ENCODE assay signal across 12 mouse cellular contexts in genomic region chr5:125381954-125382672, GRCm38 (mm10). TPM values are rescaled to one million over a fixed set of nuclear protein-coding genes. Genes with fewer than 3 reads are reported as not detected.
DNase-seq lines count a peak whose midpoint lies in the region; ATAC-seq and TF ChIP-seq lines count a peak whose summit lies in the region.
"Had no signal": no experiment of that assay in that cellular context is flagged by ENCODE, and none has a peak within 500 bp of the region (broad histone marks: within the 10 kb centered on the region; RNA-seq: fewer than 3 reads in every experiment).

No protein-coding gene starts in this region.

- no peak for TF ChIP-seq EP300 in liver, postnatal 0 days (IDR thresholded peaks at IDR 0.05; ENCODE audit: low read depth)

- H3K9ac ChIP-seq in liver, adult 2 months (ENCODE audit: low read depth, low read length), result no peak overlapping the region
- H3K9ac ChIP-seq in liver, postnatal 0 days (replicated peaks), result no peak overlapping the region
- H3K9ac ChIP-seq: embryonic facial prominence, embryonic 13.5 days had no signal

- 0 out of 2 replicates have a peak, but pooled peaks cover 4% of the 10 kb centered on the region for H3K79me2 ChIP-seq in liver, adult 2 months (ENCODE audit: control insufficient read depth, insufficient read depth, low read length)

- H3K4me2 ChIP-seq in liver, postnatal 0 days (ENCODE audit: low read depth, low read length), result no peak overlapping the region
- H3K4me2 ChIP-seq: embryonic facial prominence, embryonic 13.5 days had no signal

- H3K27me3 ChIP-seq in liver, adult 2 months (ENCODE audit: control insufficient read depth, insufficient read depth, low read length), result no peaks in the 10 kb centered on the region
- H3K27me3 ChIP-seq in liver, postnatal 0 days (ENCODE audit: insufficient read depth, low read length), result no peaks in the 10 kb centered on the region
- H3K27me3 ChIP-seq in splenic B cell, adult 2 months (ENCODE audit: control insufficient read depth, insufficient read depth, low read length, poor library complexity, severe bottlenecking), result no peaks in the 10 kb centered on the region
- H3K27me3 ChIP-seq: embryonic facial prominence, embryonic 13.5 days had no signal

- no peaks in the 10 kb centered on the region for H3K9me3 ChIP-seq in liver, postnatal 0 days (ENCODE audit: low read length)
- H3K9me3 ChIP-seq: embryonic facial prominence, embryonic 13.5 days; heart, embryonic 10.5 days had no signal

- H3K27ac ChIP-seq in liver, adult 2 months (replicated peaks; ENCODE audit: insufficient read depth, low read depth, low read length), result peak overlapping the region; percentile 37
- H3K27ac ChIP-seq in liver, postnatal 0 days (ENCODE audit: low read depth), result no peak overlapping the region
- H3K27ac ChIP-seq: embryonic facial prominence, embryonic 13.5 days; heart, embryonic 10.5 days; left cerebral cortex, adult 2 months had no signal

- DNase-seq in cerebellum, adult 9-10 months, result peak; percentile 29
- no peak for DNase-seq in cerebellum, postnatal 25 days
- DNase-seq in liver, adult 2 months (ENCODE audit: extremely low read depth, low read depth, low spot score), result peak; percentile 77
- no peak for DNase-seq in liver, postnatal 0 days
- DNase-seq in splenic B cell, adult 2 months (ENCODE audit: low read depth, low spot score), result peak; percentile 24
- DNase-seq in right cerebral cortex, postnatal 25 days, result no peak

- H3K36me3 ChIP-seq in liver, adult 2 months (ENCODE audit: control insufficient read depth, insufficient read depth, low read length), result peaks cover 12% of the 10 kb centered on the region
- H3K36me3 ChIP-seq in liver, postnatal 0 days (replicated peaks; ENCODE audit: insufficient read depth, low read length), result peaks cover 21% of the 10 kb centered on the region
- H3K36me3 ChIP-seq in splenic B cell, adult 2 months (ENCODE audit: control insufficient read depth, insufficient read depth, low read length, poor library complexity, severe bottlenecking), result peaks cover 8% of the 10 kb centered on the region; the same call in 1 of the 2 replicates

- H3K4me1 ChIP-seq in liver, adult 2 months (ENCODE audit: control insufficient read depth, insufficient read depth, low read length), result peaks cover 8% of the 10 kb centered on the region
- peaks cover 6% of the 10 kb centered on the region for H3K4me1 ChIP-seq in liver, postnatal 0 days (ENCODE audit: insufficient read depth)
- H3K4me1 ChIP-seq: heart, embryonic 10.5 days had no signal

- WGBS in liver, adult 2 months, result 7% methylated on average over 5 of the region's 5 CpGs
- 61% methylated on average over 5 of the region's 5 CpGs for WGBS in liver, postnatal 0 days (ENCODE audit: insufficient replicate concordance)

- ATAC-seq in liver, postnatal 0 days, result no peak
- 0 out of 2 replicates have a peak, but pooled peaks have one; percentile 11 for ATAC-seq in erythroid progenitor cell, adult 5-6 weeks (replicated peaks; ENCODE audit: low FRiP score, poor library complexity, severe bottlenecking)
- ATAC-seq in megakaryocyte, adult 5-6 weeks (ENCODE audit: poor library complexity, severe bottlenecking), result no peak; the same call in 1 of the 2 replicates

- no peak overlapping the region for H3K4me3 ChIP-seq in liver, adult 2 months (ENCODE audit: insufficient read depth, low read depth, low read length)
- H3K4me3 ChIP-seq in liver, postnatal 0 days (ENCODE audit: low read depth, low read length), result no peak overlapping the region
- H3K4me3 ChIP-seq: embryonic facial prominence, embryonic 13.5 days; heart, embryonic 10.5 days; left cerebral cortex, adult 2 months had no signal

- no peak for TF ChIP-seq CTCF in liver, adult 2 months (IDR thresholded peaks at IDR 0.05; ENCODE audit: low read depth, low read length)
- no peak for TF ChIP-seq CTCF in liver, postnatal 0 days (IDR thresholded peaks at IDR 0.05; ENCODE audit: low read depth)

- TF ChIP-seq POLR2A in liver, adult 2 months (IDR thresholded peaks at IDR 0.05; ENCODE audit: extremely low read depth, insufficient read depth, low read length), result no peak

RNA-seq across cellular contexts. Expression of gene Gm10382, which starts 7.0 kb away (rescaled TPM):
- 0.13 TPM in 1 of 2 replicates, not detected in the other for total RNA-seq in liver, adult 2 months (2014; rRNA removed)
- 0.16 and 0.24 TPM in 2 replicates for polyA plus RNA-seq in liver, adult 2 months (2012; rRNA removed)
- 0.17 and 0.18 TPM in 2 replicates for polyA plus RNA-seq in liver, postnatal 0 days (2015; fragmentation: Nextera tagmentation; extraction: Ambion mirVana)
- not detected in 2 replicates for total RNA-seq in erythroid progenitor cell, adult 5-6 weeks (2015; ENCODE audit: low replicate concordance)
- total RNA-seq in erythroid progenitor cell, adult 5-6 weeks (2017; ENCODE audit: low replicate concordance), result not detected in 2 replicates
- not detected in 2 replicates for total RNA-seq in megakaryocyte, adult 5-6 weeks (2015)
- total RNA-seq in megakaryocyte, adult 5-6 weeks (2017), result 0.11 TPM in 1 of 2 replicates, not detected in the other
- total RNA-seq: gastrocnemius, postnatal 14 days had no signal

RNA-seq across cellular contexts. Expression of gene Ubc, which starts 7.9 kb away (rescaled TPM):
- 634 and 1,049 TPM in 2 replicates for total RNA-seq in liver, adult 2 months (2014; rRNA removed)
- 990 and 1,297 TPM in 2 replicates for polyA plus RNA-seq in liver, adult 2 months (2012; rRNA removed)
- polyA plus RNA-seq in liver, postnatal 0 days (2015; fragmentation: Nextera tagmentation; extraction: Ambion mirVana), result 369 and 531 TPM in 2 replicates
- total RNA-seq in erythroid progenitor cell, adult 5-6 weeks (2015; ENCODE audit: low replicate concordance), result 158 and 186 TPM in 2 replicates
- total RNA-seq in erythroid progenitor cell, adult 5-6 weeks (2017; ENCODE audit: low replicate concordance), result 215 and 222 TPM in 2 replicates
- total RNA-seq in megakaryocyte, adult 5-6 weeks (2015), result 260 and 265 TPM in 2 replicates
- total RNA-seq in megakaryocyte, adult 5-6 weeks (2017), result 355 and 414 TPM in 2 replicates

RNA-seq across cellular contexts. Expression of gene Scarb1, which starts 41.2 kb away (rescaled TPM):
- 72.4 and 108 TPM in 2 replicates for total RNA-seq in liver, adult 2 months (2014; rRNA removed)
- 189 and 223 TPM in 2 replicates for polyA plus RNA-seq in liver, adult 2 months (2012; rRNA removed)
- 105 and 109 TPM in 2 replicates for polyA plus RNA-seq in liver, postnatal 0 days (2015; fragmentation: Nextera tagmentation; extraction: Ambion mirVana)
- total RNA-seq in erythroid progenitor cell, adult 5-6 weeks (2015; ENCODE audit: low replicate concordance), result 33.9 and 39.0 TPM in 2 replicates
- 35.3 and 44.2 TPM in 2 replicates for total RNA-seq in erythroid progenitor cell, adult 5-6 weeks (2017; ENCODE audit: low replicate concordance)
- 88.7 and 92.9 TPM in 2 replicates for total RNA-seq in megakaryocyte, adult 5-6 weeks (2015)
- total RNA-seq in megakaryocyte, adult 5-6 weeks (2017), result 86.3 and 88.2 TPM in 2 replicates

RNA-seq across cellular contexts. Expression of gene Dhx37, which starts 51.8 kb away (rescaled TPM):
- 3.8 and 5.6 TPM in 2 replicates for total RNA-seq in liver, adult 2 months (2014; rRNA removed)
- polyA plus RNA-seq in liver, adult 2 months (2012; rRNA removed), result 12.0 and 14.0 TPM in 2 replicates
- polyA plus RNA-seq in liver, postnatal 0 days (2015; fragmentation: Nextera tagmentation; extraction: Ambion mirVana), result 3.3 and 3.4 TPM in 2 replicates
- total RNA-seq in erythroid progenitor cell, adult 5-6 weeks (2015; ENCODE audit: low replicate concordance), result 3.2 and 5.0 TPM in 2 replicates
- 3.6 and 15.9 TPM in 2 replicates for total RNA-seq in erythroid progenitor cell, adult 5-6 weeks (2017; ENCODE audit: low replicate concordance)
- total RNA-seq in megakaryocyte, adult 5-6 weeks (2015), result 6.6 and 13.9 TPM in 2 replicates
- total RNA-seq in megakaryocyte, adult 5-6 weeks (2017), result 15.7 and 29.0 TPM in 2 replicates

RNA-seq across cellular contexts. Expression of gene Bri3bp, which starts 59.3 kb away (rescaled TPM):
- total RNA-seq in liver, adult 2 months (2014; rRNA removed), result 7.7 and 8.8 TPM in 2 replicates
- polyA plus RNA-seq in liver, adult 2 months (2012; rRNA removed), result 18.3 and 23.0 TPM in 2 replicates
- 20.2 and 20.9 TPM in 2 replicates for polyA plus RNA-seq in liver, postnatal 0 days (2015; fragmentation: Nextera tagmentation; extraction: Ambion mirVana)
- total RNA-seq in erythroid progenitor cell, adult 5-6 weeks (2015; ENCODE audit: low replicate concordance), result 5.4 and 10.5 TPM in 2 replicates
- total RNA-seq in erythroid progenitor cell, adult 5-6 weeks (2017; ENCODE audit: low replicate concordance), result 2.0 and 2.4 TPM in 2 replicates
- total RNA-seq in megakaryocyte, adult 5-6 weeks (2015), result 46.8 and 49.2 TPM in 2 replicates
- 19.7 and 26.3 TPM in 2 replicates for total RNA-seq in megakaryocyte, adult 5-6 weeks (2017)

Comparison
In these comparisons a context has a peak if more than half of its experiments do, and no peak if none do; other contexts are left out.
1. DNase-seq: peak in cerebellum, adult 9-10 months (single experiment), liver, adult 2 months (single experiment) and splenic B cell, adult 2 months (single experiment); none in cerebellum, postnatal 25 days (0 of 2), liver, postnatal 0 days (single experiment) and right cerebral cortex, postnatal 25 days (single experiment).